Mouse (Mus musculus) heart, adult 11 months (tissue): ENCODE measurements around the gene Abca4.
A peak's percentile ranks its signal among the peaks of the same experiment; 100 is the strongest.

Experiments used
- DNase-seq: peaks from one replicate; pipeline ENCODE4 v3.0.0; 2022

Abca4 gene

GRCm38 (mm10) chr3:122043799-122044547 lies at the start of gene Abca4:
TSS of gene Abca4 (plus strand) at chr3:122044443.
- no peak for DNase-seq

DNA sequence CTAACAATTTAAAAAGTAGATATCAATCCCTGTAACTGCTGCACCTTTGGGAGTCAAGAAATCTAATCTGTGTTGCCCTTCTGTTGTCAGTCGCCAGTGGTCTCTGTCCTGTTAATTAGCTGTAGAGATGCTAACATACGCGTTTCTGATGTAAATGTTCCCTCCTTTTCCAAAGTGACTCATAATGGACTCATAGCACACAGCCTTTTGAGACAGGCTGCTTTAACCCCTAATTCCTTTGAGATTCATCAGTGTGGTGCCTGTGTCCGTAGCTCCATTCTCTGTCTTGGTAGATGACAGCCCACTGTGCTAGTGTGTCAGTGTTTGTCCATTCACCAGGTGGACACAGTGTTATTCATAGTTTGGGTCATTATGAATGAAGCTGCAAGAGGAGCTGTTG lies 49.1 kb upstream of the Abca4 start:
- DNase-seq = no peak

- DNase-seq = no peak
Measured at GRCm38 (mm10) chr3:121999934-122000333, 44.3 kb upstream of the Abca4 start.

- DNase-seq = no peak
Measured at GRCm38 (mm10) chr3:122001568-122001967, 42.7 kb upstream of the Abca4 start.

DNA sequence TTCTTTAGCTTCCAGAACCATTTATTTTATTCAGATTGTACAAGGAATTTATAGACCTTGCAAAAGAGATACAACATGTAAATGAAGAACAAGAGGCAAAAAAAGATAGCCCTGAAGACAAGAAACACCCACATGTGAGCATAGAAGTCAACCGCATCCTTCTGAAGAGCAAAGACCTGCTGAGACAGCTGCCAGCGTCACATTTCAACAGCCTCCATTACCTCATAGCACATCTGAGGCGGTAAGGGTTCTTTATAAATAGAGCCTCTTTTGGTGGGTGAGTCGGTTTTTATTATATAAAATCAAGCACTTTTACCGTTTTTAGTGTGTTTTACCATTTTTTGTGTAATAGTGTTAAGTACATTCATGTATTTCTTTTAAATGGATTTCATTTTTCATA lies 34.4 kb upstream of the Abca4 start:
- no peak for DNase-seq

GRCm38 (mm10) chr3:122010292-122010691 lies 34.0 kb upstream of the Abca4 start:
- DNase-seq = no peak

- DNase-seq = no peak
Measured at GRCm38 (mm10) chr3:122012464-122012863, 31.8 kb upstream of the Abca4 start.

GRCm38 (mm10) chr3:122018421-122018820 lies 25.8 kb upstream of the Abca4 start:
- DNase-seq = no peak

DNA sequence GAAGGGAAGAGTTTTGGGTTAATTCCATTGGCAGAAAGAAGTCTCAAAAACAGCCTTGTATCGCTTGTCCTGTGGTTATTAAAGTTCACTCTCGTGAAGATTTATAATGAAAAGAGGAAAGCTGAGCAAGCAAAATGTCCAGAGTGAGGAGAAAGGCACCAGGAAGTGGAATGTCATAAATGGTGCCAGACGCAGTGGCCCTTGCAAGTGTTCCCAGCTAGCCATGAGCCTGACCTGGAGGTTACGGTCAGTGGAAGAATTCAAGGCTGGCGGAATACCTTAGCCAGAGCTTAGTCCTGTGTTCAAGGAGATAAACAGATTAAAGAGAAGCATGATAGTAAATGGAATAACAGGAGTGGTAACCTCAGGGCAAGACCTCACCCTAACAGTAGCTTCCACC lies 25.1 kb upstream of the Abca4 start:
- DNase-seq = no peak

GRCm38 (mm10) chr3:122021029-122021652 lies 23.1 kb upstream of the Abca4 start:
- DNase-seq = no peak

DNA sequence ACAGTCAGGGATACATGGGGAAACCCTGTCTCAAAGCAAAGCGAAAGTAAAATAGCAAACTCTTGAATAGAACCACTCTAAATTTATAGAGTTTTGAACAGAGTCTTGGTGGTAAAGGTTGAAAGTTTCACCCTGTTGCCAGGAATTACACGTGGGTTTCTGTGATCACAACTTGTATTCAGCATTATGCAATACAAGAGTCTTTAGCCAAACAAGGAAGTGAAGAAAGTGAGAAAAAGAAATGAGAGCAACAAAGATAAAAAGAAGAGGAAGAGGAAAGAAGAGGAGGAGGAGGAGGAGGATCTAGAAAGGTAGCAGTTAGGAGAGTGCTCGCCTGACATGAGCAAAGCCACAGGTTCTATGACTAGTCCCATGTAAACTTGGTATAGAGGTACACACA lies 21.9 kb upstream of the Abca4 start:
- no peak for DNase-seq

GRCm38 (mm10) chr3:122026676-122027075 lies 17.6 kb upstream of the Abca4 start:
- no peak for DNase-seq

GRCm38 (mm10) chr3:122027776-122028175 lies 16.5 kb upstream of the Abca4 start:
- no peak for DNase-seq

DNA sequence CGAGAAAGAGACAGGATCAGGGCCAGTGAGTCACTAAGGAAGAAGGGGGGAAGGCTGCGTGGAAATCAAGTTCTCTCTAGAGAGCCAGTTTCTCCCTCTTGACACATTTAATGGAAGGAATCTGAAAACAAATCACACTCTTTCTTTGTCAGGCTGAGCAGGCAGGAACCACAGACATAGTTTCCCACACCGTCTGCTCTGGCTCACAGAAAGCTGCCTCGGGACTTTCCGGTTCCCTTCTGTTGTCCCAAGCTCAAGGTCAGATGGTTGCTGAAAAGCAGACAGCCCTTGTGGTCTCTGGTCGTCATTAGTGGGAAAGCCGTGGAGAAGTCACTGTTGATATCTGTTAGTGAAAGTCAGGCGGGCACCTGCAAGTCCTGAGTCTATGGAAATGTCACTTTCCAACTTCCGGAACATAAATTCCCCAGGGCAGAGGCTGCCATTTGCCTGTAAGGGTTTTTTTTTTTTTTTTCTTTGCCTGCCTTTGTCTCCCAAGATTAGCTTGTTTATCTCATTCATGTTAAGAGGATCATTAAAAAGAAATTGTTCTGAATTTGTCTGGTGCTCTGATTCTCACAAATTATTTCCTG lies 10.9 kb upstream of the Abca4 start:
- peak; percentile 95 for DNase-seq

DNA sequence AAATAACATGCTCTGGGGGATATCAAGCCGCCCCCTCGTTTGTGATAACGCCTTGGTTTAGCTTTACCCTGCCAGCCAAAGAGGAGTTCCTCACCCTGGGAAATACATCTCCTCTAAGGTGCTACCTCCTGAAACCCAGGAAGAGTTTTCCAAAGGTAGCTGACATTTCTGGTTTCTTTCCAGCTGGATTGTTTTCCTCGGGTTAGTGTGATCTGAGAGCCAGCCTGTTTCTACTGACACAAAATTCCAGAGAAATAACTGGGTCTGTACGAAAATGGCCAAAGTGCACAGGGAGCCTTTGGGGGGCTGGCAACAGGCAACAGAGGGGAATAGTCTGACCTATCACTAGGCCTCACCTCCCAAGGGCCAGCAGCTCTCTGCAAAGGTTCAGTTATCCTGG lies 10.0 kb upstream of the Abca4 start:
- DNase-seq = peak; percentile 87

GRCm38 (mm10) chr3:122035092-122035491 lies 9.2 kb upstream of the Abca4 start:
- peak; percentile 64 for DNase-seq

DNA sequence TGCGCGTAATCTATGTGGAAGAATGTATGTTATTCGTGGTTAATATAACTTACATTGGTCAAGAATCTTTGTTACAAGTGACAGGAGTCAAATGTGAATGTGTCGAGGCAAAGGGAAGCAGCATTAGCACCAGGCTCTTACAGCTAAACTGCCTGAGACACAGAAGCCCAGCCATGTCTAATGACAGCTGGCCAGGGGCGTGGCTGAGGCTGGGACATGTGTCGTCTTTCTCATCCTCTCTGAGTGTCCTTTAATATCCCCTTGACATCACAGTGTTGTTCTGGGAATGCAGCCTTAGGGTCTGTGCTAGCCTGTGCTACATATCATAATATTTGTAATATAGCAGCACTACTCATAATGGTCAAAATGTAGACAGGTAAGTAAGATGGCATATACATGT lies 3.7 kb upstream of the Abca4 start:
- DNase-seq = peak; percentile 23

GRCm38 (mm10) chr3:122043102-122043501 lies 1.1 kb upstream of the Abca4 start:
- no peak for DNase-seq

GRCm38 (mm10) chr3:122046187-122046620 lies 2.0 kb downstream of the Abca4 start:
- peak; percentile 95 for DNase-seq

DNA sequence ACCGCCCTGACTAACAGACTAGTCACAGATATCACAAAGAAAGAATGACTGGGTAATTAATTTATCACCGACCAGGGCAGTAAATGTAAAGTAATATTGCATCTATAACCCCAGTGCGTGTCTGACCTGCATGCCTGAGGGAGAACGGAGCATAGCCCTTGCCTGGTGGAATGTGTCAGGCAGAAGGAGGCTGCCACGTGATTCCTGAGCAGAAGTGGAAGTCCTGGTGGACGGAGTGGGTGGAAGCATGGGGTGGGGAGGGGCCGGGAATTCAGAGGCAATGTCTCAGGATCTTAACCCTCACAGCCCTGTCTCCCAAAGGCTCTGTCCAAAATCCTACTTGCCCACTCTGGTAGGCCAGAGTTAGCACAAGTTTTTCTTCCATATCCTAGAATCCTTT lies 3.2 kb downstream of the Abca4 start:
- DNase-seq = peak; percentile 93

DNA sequence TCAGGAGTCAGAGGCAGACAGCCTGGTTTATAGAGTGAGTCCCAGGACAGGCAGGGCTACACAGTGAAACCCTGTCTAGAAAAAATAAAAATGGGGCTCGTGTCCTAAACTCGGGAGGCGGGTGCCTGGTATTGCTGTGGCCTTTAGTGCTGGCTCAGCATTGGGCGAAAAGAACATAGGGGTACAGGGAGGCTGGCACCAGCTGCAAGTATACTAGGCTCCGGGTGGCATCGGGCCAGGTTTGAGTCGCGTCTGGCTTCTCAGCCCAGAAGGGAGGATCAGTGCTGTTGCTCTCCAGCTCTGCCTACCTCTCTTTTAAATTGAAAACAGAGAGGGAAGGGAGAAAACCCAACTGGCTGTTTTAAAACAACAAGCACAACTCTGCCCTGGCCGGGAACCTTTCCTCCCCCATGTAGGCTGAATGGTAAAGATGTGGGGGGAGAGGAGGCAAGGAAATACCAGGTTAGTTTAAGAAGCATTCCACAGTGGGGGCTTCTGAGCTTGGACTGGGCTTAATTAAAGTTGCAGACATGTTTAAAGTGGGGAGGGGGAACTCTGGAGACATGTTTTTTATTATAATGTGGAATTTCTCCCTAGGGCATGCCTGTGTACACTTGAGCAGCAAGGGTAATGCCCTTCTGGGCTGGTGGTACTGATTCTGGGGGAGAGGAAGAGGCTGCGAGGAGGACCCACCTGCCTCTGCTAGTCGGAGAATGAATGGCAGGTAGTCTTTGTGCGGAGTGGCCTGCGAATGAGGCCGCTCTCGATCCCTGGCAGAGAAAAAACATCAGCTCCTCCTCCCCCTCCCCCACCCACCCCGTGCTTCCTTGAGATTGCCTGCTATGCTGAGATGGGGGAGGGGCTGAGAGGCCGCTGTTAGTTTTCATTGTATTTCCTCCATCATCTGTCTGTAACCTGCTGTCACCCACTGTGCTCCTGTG lies 3.9 kb downstream of the Abca4 start:
- DNase-seq = peak; percentile 92

- DNase-seq = no peak
Measured at GRCm38 (mm10) chr3:122049158-122049557, 4.9 kb downstream of the Abca4 start.
